Mouse (Mus musculus) brain, embryonic 14.5 days (tissue): ENCODE data around the gene Plin5.

Source experiments
- CTCF ChIP-seq: fragments of 200-500 bp; IDR thresholded peaks from 2 replicates; pipeline ENCODE4 v1.5.1; 2012; ENCODE audit warnings: inconsistent platforms, mild to moderate bottlenecking, moderate library complexity, borderline replicate concordance; ENCODE audit not compliant: insufficient read depth, insufficient read length; ENCODE audit errors: extremely low read depth
- POLR2A ChIP-seq: fragments of 200-500 bp; IDR thresholded peaks from 2 replicates; pipeline ENCODE4 v1.6.1; 2012; ENCODE audit warnings: mild to moderate bottlenecking, inconsistent platforms, borderline replicate concordance; ENCODE audit not compliant: poor library complexity, insufficient read depth, insufficient read length, severe bottlenecking; ENCODE audit errors: extremely low read depth

- TF ChIP-seq POLR2A (no peak), CTCF (no peak)
Observed at GRCm38 (mm10) chr17:56147420-56147819, 30.0 kb upstream of the Plin5 start.
